Mouse (Mus musculus): ENCODE data around the gene S100z. TPM values are rescaled to one million over a fixed set of nuclear protein-coding genes. Genes with fewer than 3 reads are reported as not detected.
A peak's percentile ranks its signal among the peaks of the same experiment; 100 is the strongest.

Gene S100z
- polyA plus RNA-seq, 1 experiment from 2014 or later = not detected

GRCm38 (mm10) chr13:95503279-95503917 is 24.9 kb upstream of the S100z start:
- H3K4me3 ChIP-seq (ENCODE audit: low read depth, low read length) = no peak overlapping the region
- no peaks in the 10 kb centered on the region for H3K36me3 ChIP-seq (ENCODE audit: control insufficient read depth, insufficient read depth)
- ATAC-seq (ENCODE audit: low read depth) = no peak
- 50% methylated on average over 8 of the region's 8 CpGs for WGBS (ENCODE audit: insufficient replicate concordance)
- H3K9me3 ChIP-seq (replicated peaks; ENCODE audit: control insufficient read depth, low read length) = no peaks in the 10 kb centered on the region
- no peak overlapping the region for H3K9ac ChIP-seq (ENCODE audit: low read depth, low read length)
- no peak overlapping the region for H3K4me2 ChIP-seq (ENCODE audit: low read depth, low read length)
- H3K27me3 ChIP-seq (ENCODE audit: control insufficient read depth, insufficient read depth, low read depth, low read length) = no peaks in the 10 kb centered on the region
- H3K4me1 ChIP-seq (ENCODE audit: control insufficient read depth, low read depth, low read length) = no peaks in the 10 kb centered on the region
- no peak overlapping the region for H3K27ac ChIP-seq (ENCODE audit: low read length)

GRCm38 (mm10) chr13:95496601-95497000 is 18.1 kb upstream of the S100z start:
- no peak overlapping the region for H3K9ac ChIP-seq (ENCODE audit: low read depth, low read length)
- no peaks in the 10 kb centered on the region for H3K9me3 ChIP-seq (replicated peaks; ENCODE audit: control insufficient read depth, low read length)
- ATAC-seq (ENCODE audit: low read depth) = no peak
- WGBS (ENCODE audit: insufficient replicate concordance) = 73% methylated on average over 3 of the region's 3 CpGs
- H3K27ac ChIP-seq (ENCODE audit: low read length) = no peak overlapping the region
- H3K4me1 ChIP-seq (ENCODE audit: control insufficient read depth, low read depth, low read length) = no peaks in the 10 kb centered on the region
- no peak overlapping the region for H3K4me3 ChIP-seq (ENCODE audit: low read depth, low read length)
- no peaks in the 10 kb centered on the region for H3K36me3 ChIP-seq (ENCODE audit: control insufficient read depth, insufficient read depth)
- H3K27me3 ChIP-seq (ENCODE audit: control insufficient read depth, insufficient read depth, low read depth, low read length) = no peaks in the 10 kb centered on the region
- no peak overlapping the region for H3K4me2 ChIP-seq (ENCODE audit: low read depth, low read length)

GRCm38 (mm10) chr13:95494812-95495211 is 16.3 kb upstream of the S100z start:
- no peak overlapping the region for H3K27ac ChIP-seq (ENCODE audit: low read length)
- H3K36me3 ChIP-seq (ENCODE audit: control insufficient read depth, insufficient read depth) = no peaks in the 10 kb centered on the region
- H3K9ac ChIP-seq (ENCODE audit: low read depth, low read length) = no peak overlapping the region
- no peaks in the 10 kb centered on the region for H3K4me1 ChIP-seq (ENCODE audit: control insufficient read depth, low read depth, low read length)
- WGBS (ENCODE audit: insufficient replicate concordance) = 39% methylated on average over 8 of the region's 8 CpGs
- no peaks in the 10 kb centered on the region for H3K27me3 ChIP-seq (ENCODE audit: control insufficient read depth, insufficient read depth, low read depth, low read length)
- H3K9me3 ChIP-seq (replicated peaks; ENCODE audit: control insufficient read depth, low read length) = no peaks in the 10 kb centered on the region
- H3K4me3 ChIP-seq (ENCODE audit: low read depth, low read length) = no peak overlapping the region
- H3K4me2 ChIP-seq (ENCODE audit: low read depth, low read length) = no peak overlapping the region
- no peak for ATAC-seq (ENCODE audit: low read depth)

- Histone ChIP-seq H3K9me3 (replicated peaks; ENCODE audit: control insufficient read depth, low read length) (no peaks in the 10 kb centered on the region), H3K36me3 (ENCODE audit: control insufficient read depth, insufficient read depth) (no peaks in the 10 kb centered on the region), H3K4me2 (ENCODE audit: low read depth, low read length) (no peak overlapping the region), H3K9ac (ENCODE audit: low read depth, low read length) (no peak overlapping the region), H3K27ac (ENCODE audit: low read length) (no peak overlapping the region), H3K4me3 (ENCODE audit: low read depth, low read length) (no peak overlapping the region), H3K27me3 (ENCODE audit: control insufficient read depth, insufficient read depth, low read depth, low read length) (no peaks in the 10 kb centered on the region), H3K4me1 (ENCODE audit: control insufficient read depth, low read depth, low read length) (no peaks in the 10 kb centered on the region)
- WGBS (ENCODE audit: insufficient replicate concordance) = 55% methylated on average over 5 of the region's 5 CpGs
- ATAC-seq (ENCODE audit: low read depth) = no peak
Observed at GRCm38 (mm10) chr13:95493296-95493695, 14.8 kb upstream of the S100z start.

- ATAC-seq (ENCODE audit: low read depth) = peak; percentile 47; the same call in 1 of the 2 replicates
- H3K27ac ChIP-seq (ENCODE audit: low read length) = no peak overlapping the region
Observed at GRCm38 (mm10) chr13:95491327-95491726, 12.8 kb upstream of the S100z start.

GRCm38 (mm10) chr13:95484664-95485063 is 6.1 kb upstream of the S100z start:
- no peaks in the 10 kb centered on the region for H3K9me3 ChIP-seq (replicated peaks; ENCODE audit: control insufficient read depth, low read length)
- no peaks in the 10 kb centered on the region for H3K4me1 ChIP-seq (ENCODE audit: control insufficient read depth, low read depth, low read length)
- H3K36me3 ChIP-seq (ENCODE audit: control insufficient read depth, insufficient read depth) = no peaks in the 10 kb centered on the region
- no peak overlapping the region for H3K27ac ChIP-seq (ENCODE audit: low read length)
- ATAC-seq (ENCODE audit: low read depth) = no peak
- 43% methylated on average over 5 of the region's 5 CpGs for WGBS (ENCODE audit: insufficient replicate concordance)
- H3K4me2 ChIP-seq (ENCODE audit: low read depth, low read length) = no peak overlapping the region
- H3K9ac ChIP-seq (ENCODE audit: low read depth, low read length) = no peak overlapping the region
- H3K4me3 ChIP-seq (ENCODE audit: low read depth, low read length) = no peak overlapping the region
- H3K27me3 ChIP-seq (ENCODE audit: control insufficient read depth, insufficient read depth, low read depth, low read length) = no peaks in the 10 kb centered on the region

More at GRCm38 (mm10) chr13:95491327-95491726, 12.8 kb upstream of the S100z start:
- Histone ChIP-seq H3K36me3 (ENCODE audit: control insufficient read depth, insufficient read depth) (no peaks in the 10 kb centered on the region), H3K9me3 (replicated peaks; ENCODE audit: control insufficient read depth, low read length) (no peaks in the 10 kb centered on the region), H3K27me3 (ENCODE audit: control insufficient read depth, insufficient read depth, low read depth, low read length) (no peaks in the 10 kb centered on the region), H3K4me1 (ENCODE audit: control insufficient read depth, low read depth, low read length) (no peaks in the 10 kb centered on the region), H3K9ac (ENCODE audit: low read depth, low read length) (no peak overlapping the region), H3K4me2 (ENCODE audit: low read depth, low read length) (no peak overlapping the region), H3K4me3 (ENCODE audit: low read depth, low read length) (no peak overlapping the region)
- 62% methylated on average over 11 of the region's 11 CpGs for WGBS (ENCODE audit: insufficient replicate concordance)

- H3K27ac ChIP-seq (ENCODE audit: low read length) = no peak overlapping the region
- WGBS (ENCODE audit: insufficient replicate concordance) = 5% methylated on average over 4 of the region's 4 CpGs
- ATAC-seq (ENCODE audit: low read depth) = no peak
- 0 out of 2 replicates have a peak, but pooled peaks cover 2% of the 10 kb centered on the region for H3K4me1 ChIP-seq (ENCODE audit: control insufficient read depth, low read depth, low read length)
- no peak overlapping the region for H3K4me2 ChIP-seq (ENCODE audit: low read depth, low read length)
- no peaks in the 10 kb centered on the region for H3K36me3 ChIP-seq (ENCODE audit: control insufficient read depth, insufficient read depth)
- no peaks in the 10 kb centered on the region for H3K9me3 ChIP-seq (replicated peaks; ENCODE audit: control insufficient read depth, low read length)
- no peak overlapping the region for H3K9ac ChIP-seq (ENCODE audit: low read depth, low read length)
- no peak overlapping the region for H3K4me3 ChIP-seq (ENCODE audit: low read depth, low read length)
- H3K27me3 ChIP-seq (ENCODE audit: control insufficient read depth, insufficient read depth, low read depth, low read length) = no peaks in the 10 kb centered on the region
Observed at GRCm38 (mm10) chr13:95481428-95481827, 2.9 kb upstream of the S100z start.

- Histone ChIP-seq H3K4me1 (ENCODE audit: control insufficient read depth, low read depth, low read length) (peaks cover 22% of the 10 kb centered on the region), H3K4me3 (ENCODE audit: low read depth, low read length) (no peak overlapping the region), H3K27me3 (ENCODE audit: control insufficient read depth, insufficient read depth, low read depth, low read length) (no peaks in the 10 kb centered on the region), H3K36me3 (ENCODE audit: control insufficient read depth, insufficient read depth) (no peaks in the 10 kb centered on the region), H3K27ac (ENCODE audit: low read length) (no peak overlapping the region), H3K9ac (ENCODE audit: low read depth, low read length) (no peak overlapping the region), H3K4me2 (ENCODE audit: low read depth, low read length) (no peak overlapping the region), H3K9me3 (replicated peaks; ENCODE audit: control insufficient read depth, low read length) (no peaks in the 10 kb centered on the region)
- WGBS (ENCODE audit: insufficient replicate concordance) = 35% methylated on average over 6 of the region's 6 CpGs
- ATAC-seq (ENCODE audit: low read depth) = no peak
Observed at GRCm38 (mm10) chr13:95477173-95477572, 1.3 kb downstream of the S100z start.

- no peak overlapping the region for H3K4me3 ChIP-seq (ENCODE audit: low read depth, low read length)
- H3K4me2 ChIP-seq (ENCODE audit: low read depth, low read length) = peak overlapping the region; percentile 32; the same call in 1 of the 2 replicates
- ATAC-seq (ENCODE audit: low read depth) = peak; percentile 74
- WGBS (ENCODE audit: insufficient replicate concordance) = 18% methylated on average over 7 of the region's 7 CpGs
- H3K27me3 ChIP-seq (ENCODE audit: control insufficient read depth, insufficient read depth, low read depth, low read length) = no peaks in the 10 kb centered on the region
- no peak overlapping the region for H3K27ac ChIP-seq (ENCODE audit: low read length)
- no peak overlapping the region for H3K9ac ChIP-seq (ENCODE audit: low read depth, low read length)
- peaks cover 22% of the 10 kb centered on the region for H3K4me1 ChIP-seq (ENCODE audit: control insufficient read depth, low read depth, low read length)
- H3K36me3 ChIP-seq (ENCODE audit: control insufficient read depth, insufficient read depth) = no peaks in the 10 kb centered on the region
- H3K9me3 ChIP-seq (replicated peaks; ENCODE audit: control insufficient read depth, low read length) = no peaks in the 10 kb centered on the region
Observed at GRCm38 (mm10) chr13:95475124-95475523, 3.4 kb downstream of the S100z start.

All from liver, embryonic 16.5 days (tissue).